Mouse (Mus musculus) testis, adult 2 months (tissue): ENCODE data around the gene Tmem199. TPM values are rescaled to one million over a fixed set of nuclear protein-coding genes. Genes with fewer than 3 reads are reported as not detected.

Experiments
- H3K27ac ChIP-seq: fragments of 200-500 bp; 2 replicates; pipeline ENCODE4 v1.5.1; 2012; ENCODE audit warnings: low read depth, low read length; ENCODE audit not compliant: control insufficient read depth, insufficient read depth
- H3K27me3 ChIP-seq: fragments of 200-500 bp; 2 replicates; pipeline ENCODE4 v1.6.1; 2012; ENCODE audit warnings: mild to moderate bottlenecking, low read length, moderate library complexity; ENCODE audit not compliant: control insufficient read depth, insufficient read depth
- H3K36me3 ChIP-seq: fragments of 200-500 bp; 2 replicates; pipeline ENCODE4 v1.6.1; 2012; ENCODE audit warnings: mild to moderate bottlenecking, low read length; ENCODE audit not compliant: control insufficient read depth, insufficient read depth
- H3K4me1 ChIP-seq: fragments of 200-500 bp; 2 replicates; pipeline ENCODE4 v1.6.1; 2012; ENCODE audit warnings: low read length; ENCODE audit not compliant: control insufficient read depth, insufficient read depth
- H3K4me3 ChIP-seq: fragments of 200-500 bp; 2 replicates; pipeline ENCODE4 v1.5.1; 2012; ENCODE audit warnings: low read depth, mild to moderate bottlenecking, low read length, moderate library complexity, mixed read lengths; ENCODE audit not compliant: control insufficient read depth
- CTCF ChIP-seq: fragments of 200-500 bp; IDR thresholded peaks from 2 replicates; pipeline ENCODE4 v1.5.1; 2012; ENCODE audit warnings: low read depth, mild to moderate bottlenecking, inconsistent platforms, low read length, moderate library complexity; ENCODE audit not compliant: control insufficient read depth, insufficient read depth, insufficient replicate concordance
- POLR2A ChIP-seq: fragments of 200-500 bp; IDR thresholded peaks from 2 replicates; pipeline ENCODE4 v1.6.1; 2012; ENCODE audit warnings: low read depth, mild to moderate bottlenecking, inconsistent platforms, low read length, moderate library complexity; ENCODE audit not compliant: control insufficient read depth
- polyA plus RNA-seq: library from polyadenylated mRNA; depleted of rRNA; stranded (reverse); fragments of >200 nt; gene quantifications from 2 replicates; pipeline ENCODE4 v1.2.3, GENCODE M21; 2012; rRNA removed

The Tmem199 gene
- polyA plus RNA-seq, 1 experiment, result 19.2 TPM

DNA sequence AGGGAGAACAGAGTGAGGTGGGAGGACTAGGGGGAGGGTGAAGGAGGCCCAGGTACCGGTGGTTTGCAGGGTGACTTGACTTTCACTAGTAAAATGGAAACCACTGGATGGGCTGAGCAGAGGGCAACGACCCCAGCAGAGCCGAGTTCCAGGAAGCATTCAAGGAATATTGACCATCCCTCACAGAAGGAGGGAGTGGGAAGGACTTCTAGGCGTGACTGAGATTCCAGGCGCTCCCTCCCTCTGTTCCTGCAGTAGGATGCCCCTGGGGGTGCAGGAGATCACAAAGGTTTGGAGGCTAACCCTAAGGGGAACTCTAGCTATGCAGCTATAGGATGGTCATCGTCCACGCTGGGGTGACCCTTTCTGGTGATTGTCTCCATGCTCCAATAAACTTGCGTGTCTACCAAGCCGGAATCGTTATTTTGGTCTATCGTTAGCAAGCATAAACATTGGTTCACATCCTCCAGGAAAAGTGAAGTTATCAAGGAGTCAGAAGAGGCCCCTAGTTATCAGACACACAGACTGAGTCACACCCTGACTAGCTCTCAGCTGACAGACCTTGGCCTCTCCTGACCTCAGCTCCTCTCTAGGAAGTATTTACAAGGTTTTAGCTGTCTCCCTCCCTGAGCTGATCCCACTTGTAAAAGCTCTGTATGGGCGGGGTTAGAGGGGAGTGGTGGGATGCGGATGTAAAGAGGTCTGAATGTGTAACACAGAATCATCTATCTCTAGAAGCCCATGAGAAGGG is 48.5 kb downstream of the Tmem199 start:
- no peak overlapping the region for H3K4me3 ChIP-seq
- no peak overlapping the region for H3K27ac ChIP-seq
- peaks cover 18% of the 10 kb centered on the region for H3K4me1 ChIP-seq
- no peaks in the 10 kb centered on the region for H3K36me3 ChIP-seq
- H3K27me3 ChIP-seq, result no peaks in the 10 kb centered on the region
- TF ChIP-seq CTCF (no peak), POLR2A (no peak)

DNA sequence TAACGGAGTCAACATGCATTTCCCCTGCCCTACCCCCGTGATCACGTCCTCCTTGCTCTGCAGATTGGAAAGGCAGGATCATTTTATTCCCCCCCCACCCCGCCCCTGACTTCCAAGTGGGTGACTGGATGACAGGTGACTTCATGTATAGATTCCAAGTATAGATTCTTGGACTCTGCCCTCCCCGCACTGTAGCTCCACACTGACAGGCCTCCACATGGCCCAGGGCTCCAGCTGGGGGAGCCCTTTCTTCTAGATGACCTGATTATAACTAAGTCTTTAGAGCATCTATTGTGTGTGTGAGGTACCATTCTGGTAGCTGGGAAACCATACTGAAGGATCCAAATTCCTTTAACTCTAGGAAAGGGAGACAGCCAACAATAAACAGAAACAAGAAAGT is 49.3 kb downstream of the Tmem199 start:
- H3K4me1 ChIP-seq, result peaks cover 18% of the 10 kb centered on the region
- H3K4me3 ChIP-seq, result no peak overlapping the region
- H3K36me3 ChIP-seq, result no peaks in the 10 kb centered on the region
- H3K27me3 ChIP-seq, result no peaks in the 10 kb centered on the region
- TF ChIP-seq CTCF, result no peak
- TF ChIP-seq POLR2A, result no peak
- H3K27ac ChIP-seq, result no peak overlapping the region

DNA sequence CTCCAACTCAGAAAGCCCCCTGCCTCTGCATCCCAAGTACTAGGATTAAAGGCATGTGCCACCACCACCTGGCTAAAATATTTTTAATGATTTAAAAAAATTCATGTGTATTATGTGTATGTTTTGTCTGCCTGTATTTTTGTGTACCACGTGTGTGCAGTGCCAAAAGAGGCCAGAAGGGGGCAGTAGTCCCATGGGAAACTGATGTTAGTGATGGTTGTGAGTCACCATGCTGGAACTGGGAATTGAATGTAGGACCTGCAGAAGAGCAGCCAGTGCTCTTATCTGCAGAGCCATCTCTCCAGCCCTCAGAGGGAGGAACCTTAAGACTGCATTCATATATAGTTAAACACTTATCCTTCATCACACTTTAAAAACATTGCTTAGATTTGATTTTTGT is 50.1 kb downstream of the Tmem199 start:
- Histone ChIP-seq H3K27ac (no peak overlapping the region), H3K36me3 (no peaks in the 10 kb centered on the region), H3K4me3 (no peak overlapping the region), H3K4me1 (peaks cover 18% of the 10 kb centered on the region), H3K27me3 (no peaks in the 10 kb centered on the region)
- no peak for TF ChIP-seq POLR2A
- peak; percentile 42; the same call in 1 of the 2 replicates for TF ChIP-seq CTCF

DNA sequence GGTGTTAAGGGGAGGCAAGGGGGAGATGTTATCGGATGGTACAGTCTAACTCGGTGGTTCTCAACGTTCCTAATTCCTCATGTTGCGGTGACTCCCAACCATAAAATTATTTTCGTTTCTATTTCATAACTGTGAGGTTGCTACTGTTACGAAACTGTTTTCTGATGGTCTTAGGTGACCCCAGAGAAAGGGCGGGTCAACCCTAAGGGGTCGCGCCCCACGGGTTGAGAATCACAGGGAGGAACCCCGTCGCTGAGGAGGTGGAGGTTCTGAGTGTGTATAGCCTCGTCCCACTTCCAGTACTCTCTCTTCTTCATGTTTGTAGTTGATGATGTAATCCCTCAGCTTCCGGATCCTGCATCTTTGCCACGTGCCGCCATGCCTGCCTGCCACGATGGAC is 53.2 kb downstream of the Tmem199 start:
- H3K4me1 ChIP-seq, result peaks cover 11% of the 10 kb centered on the region

More for the DNA sequence above, 53.2 kb downstream of the Tmem199 start:
- peak overlapping the region; percentile 13 for H3K4me3 ChIP-seq
- TF ChIP-seq CTCF (no peak), POLR2A (no peak)
- no peaks in the 10 kb centered on the region for H3K27me3 ChIP-seq
- H3K36me3 ChIP-seq, result no peaks in the 10 kb centered on the region
- H3K27ac ChIP-seq, result no peak overlapping the region

Other genes with a start within 250 kb of the Tmem199 start
- gene BC030499, start 221.3 kb downstream of the Tmem199 start, polyA plus RNA-seq, result 0.22 and 0.28 TPM in 2 replicates
- gene Spag5, start 210.6 kb downstream of the Tmem199 start, polyA plus RNA-seq, result 54.3 and 56.0 TPM in 2 replicates
- 5.8 and 7.4 TPM in 2 replicates for gene Aldoc, start 189.2 kb downstream of the Tmem199 start, polyA plus RNA-seq
- 57.4 and 69.7 TPM in 2 replicates for gene Pigs, start 183.8 kb downstream of the Tmem199 start, polyA plus RNA-seq
- gene Unc119, start 168.7 kb downstream of the Tmem199 start, polyA plus RNA-seq, result 47.2 and 66.7 TPM in 2 replicates
- not detected in 2 replicates for gene Foxn1, start 125.6 kb downstream of the Tmem199 start, polyA plus RNA-seq
- 2.8 and 3.1 TPM in 2 replicates for gene Slc13a2, start 90.0 kb downstream of the Tmem199 start, polyA plus RNA-seq
- gene Slc46a1, start 46.5 kb downstream of the Tmem199 start, polyA plus RNA-seq, result 7.7 and 7.8 TPM in 2 replicates
- 2.5 TPM in 2 replicates for gene Sarm1, start 14.4 kb downstream of the Tmem199 start, polyA plus RNA-seq
- gene Vtn, start 13.1 kb downstream of the Tmem199 start, polyA plus RNA-seq, result 0.77 and 0.78 TPM in 2 replicates
- not detected in 2 replicates for gene Sebox, start 8.7 kb downstream of the Tmem199 start, polyA plus RNA-seq
- 111 and 129 TPM in 2 replicates for gene Poldip2, start within 50 bp of the Tmem199 start, polyA plus RNA-seq
- gene Tnfaip1, start 24.2 kb upstream of the Tmem199 start, polyA plus RNA-seq, result 9.8 and 10.0 TPM in 2 replicates
- 62.1 and 64.8 TPM in 2 replicates for gene Ift20, start 24.2 kb upstream of the Tmem199 start, polyA plus RNA-seq
- gene Tmem97, start 38.6 kb upstream of the Tmem199 start, polyA plus RNA-seq, result 491 and 534 TPM in 2 replicates
- 10.8 and 12.0 TPM in 2 replicates for gene Nlk, start 185.2 kb upstream of the Tmem199 start, polyA plus RNA-seq
- 13.8 and 16.5 TPM in 2 replicates for gene Ccnq, start 239.6 kb upstream of the Tmem199 start, polyA plus RNA-seq